Mouse (Mus musculus): ENCODE results near the gene Brpf1. TPM values are rescaled to one million over a fixed set of nuclear protein-coding genes. Genes with fewer than 3 reads are reported as not detected.

Gene Brpf1
- polyA plus RNA-seq, 1 experiment from 2014 or later: 26.4 TPM

DNA sequence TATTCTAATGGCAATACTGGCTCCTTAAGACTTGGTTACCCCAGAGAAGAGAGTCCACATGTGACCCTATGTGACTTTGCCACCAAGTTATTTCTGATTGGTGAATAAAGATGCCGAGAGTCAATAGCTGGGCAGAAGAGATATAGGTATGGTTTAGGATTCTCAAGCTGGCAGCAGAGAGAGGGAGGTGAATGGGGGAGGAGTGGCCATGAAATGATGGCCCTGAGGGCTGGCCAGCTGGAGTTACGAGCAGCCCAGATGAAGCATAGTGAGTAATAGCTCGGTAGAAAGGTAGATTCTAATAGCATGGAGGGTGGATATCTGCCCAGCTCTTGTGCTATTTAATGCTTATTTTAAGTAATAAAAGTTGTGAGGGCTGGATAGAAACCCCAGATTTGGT is 45.9 kb downstream of the Brpf1 start:
- no peaks in the 10 kb centered on the region for H3K9me3 ChIP-seq (ENCODE audit: low read depth, low read length)
- H3K4me2 ChIP-seq: no peak overlapping the region
- DNase-seq (no peak), ATAC-seq (ENCODE audit: insufficient read depth) (no peak)
- no peaks in the 10 kb centered on the region for H3K36me3 ChIP-seq (ENCODE audit: insufficient read depth)
- no peaks in the 10 kb centered on the region for H3K27me3 ChIP-seq (ENCODE audit: insufficient read depth, low read length)
- 77% methylated on average over 3 of the region's 3 CpGs for WGBS
- H3K4me3 ChIP-seq (ENCODE audit: low read depth, low read length): no peak overlapping the region
- no peak overlapping the region for H3K27ac ChIP-seq (ENCODE audit: low read depth)
- TF ChIP-seq CTCF (IDR thresholded peaks at IDR 0.05; ENCODE audit: low read depth): no peak
- no peaks in the 10 kb centered on the region for H3K4me1 ChIP-seq (ENCODE audit: insufficient read depth)
- no peak overlapping the region for H3K9ac ChIP-seq

DNA sequence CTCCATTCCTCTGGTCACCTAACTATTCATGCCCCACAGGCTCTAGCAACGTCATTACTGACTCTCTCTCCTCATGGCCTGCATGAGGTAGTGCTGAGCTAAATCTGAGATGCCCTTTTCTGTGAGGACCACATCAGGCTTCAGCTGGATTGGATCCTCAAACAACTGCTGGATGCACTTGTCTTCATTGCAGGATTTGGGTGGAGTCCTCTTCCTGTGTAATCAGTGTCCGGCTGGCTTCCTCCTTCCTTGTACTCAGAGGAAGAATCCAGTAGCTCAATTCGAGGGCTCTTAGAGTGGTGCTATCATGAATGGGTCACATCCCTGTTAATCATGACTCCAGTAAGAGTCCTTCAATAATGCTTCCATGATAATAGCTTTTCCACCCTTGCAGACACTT is 46.8 kb downstream of the Brpf1 start:
- no peaks in the 10 kb centered on the region for H3K27me3 ChIP-seq (ENCODE audit: insufficient read depth, low read length)
- no peaks in the 10 kb centered on the region for H3K9me3 ChIP-seq (ENCODE audit: low read depth, low read length)
- no peak for ATAC-seq (ENCODE audit: insufficient read depth)
- H3K4me1 ChIP-seq (ENCODE audit: insufficient read depth): no peaks in the 10 kb centered on the region
- no peak overlapping the region for H3K9ac ChIP-seq
- no peak for DNase-seq
- H3K4me2 ChIP-seq: no peak overlapping the region
- H3K27ac ChIP-seq (ENCODE audit: low read depth): no peak overlapping the region
- no peaks in the 10 kb centered on the region for H3K36me3 ChIP-seq (ENCODE audit: insufficient read depth)
- H3K4me3 ChIP-seq (ENCODE audit: low read depth, low read length): no peak overlapping the region
- 61% methylated on average over 3 of the region's 3 CpGs for WGBS
- TF ChIP-seq CTCF (IDR thresholded peaks at IDR 0.05; ENCODE audit: low read depth): no peak

DNA sequence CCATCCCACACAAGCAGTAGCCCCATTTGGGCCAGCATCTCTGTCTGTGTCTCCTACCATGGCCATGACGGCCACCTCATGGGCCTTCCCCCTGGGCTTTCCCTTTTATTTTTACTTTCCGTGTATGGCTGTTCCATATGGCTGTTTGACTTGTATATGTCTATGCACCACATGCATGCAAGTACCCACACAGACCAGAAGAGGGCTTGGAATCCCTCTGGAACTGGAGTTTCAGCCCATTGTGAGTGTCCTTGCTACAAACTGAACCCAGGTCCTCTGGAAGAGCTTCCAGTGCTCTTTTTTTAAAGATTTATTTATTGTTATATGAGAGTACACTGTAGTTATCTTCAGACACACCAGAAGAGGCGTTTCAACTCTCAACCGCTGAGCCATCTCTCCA is 54.5 kb downstream of the Brpf1 start:
- no peak overlapping the region for H3K4me3 ChIP-seq (ENCODE audit: low read depth, low read length)
- ATAC-seq (ENCODE audit: insufficient read depth) (no peak), DNase-seq (no peak)
- 66% methylated on average over 4 of the region's 4 CpGs for WGBS
- no peak overlapping the region for H3K27ac ChIP-seq (ENCODE audit: low read depth)
- H3K4me2 ChIP-seq: no peak overlapping the region
- TF ChIP-seq CTCF (IDR thresholded peaks at IDR 0.05; ENCODE audit: low read depth): peak; percentile 7; the same call in 1 of the 2 replicates
- no peak overlapping the region for H3K9ac ChIP-seq
- no peaks in the 10 kb centered on the region for H3K4me1 ChIP-seq (ENCODE audit: insufficient read depth)
- no peaks in the 10 kb centered on the region for H3K9me3 ChIP-seq (ENCODE audit: low read depth, low read length)
- no peaks in the 10 kb centered on the region for H3K27me3 ChIP-seq (ENCODE audit: insufficient read depth, low read length)
- peaks cover 2% of the 10 kb centered on the region; the same call in 1 of the 2 replicates for H3K36me3 ChIP-seq (ENCODE audit: insufficient read depth)

DNA sequence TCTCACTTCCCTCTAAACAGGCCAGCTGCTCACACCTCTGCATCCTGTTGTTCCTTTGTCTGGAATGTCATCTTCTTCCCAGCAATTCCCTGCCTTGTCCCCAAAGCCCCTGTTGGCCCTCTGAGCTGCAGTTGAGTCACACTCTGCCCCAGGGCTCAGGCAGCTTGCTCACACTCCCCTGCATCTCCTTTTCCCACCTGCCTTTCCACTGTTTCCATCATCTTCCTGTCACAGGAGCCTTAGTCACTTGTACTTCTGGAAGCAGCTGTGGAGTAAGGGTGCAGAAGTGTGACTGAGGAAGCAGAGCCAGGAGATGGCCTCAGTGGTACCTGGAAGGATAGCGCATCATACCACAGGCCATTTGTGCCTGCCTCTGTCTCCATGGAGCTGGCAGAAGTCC is 55.3 kb downstream of the Brpf1 start:
- WGBS: 96% methylated on average over 1 of the region's 1 CpGs

DNA sequence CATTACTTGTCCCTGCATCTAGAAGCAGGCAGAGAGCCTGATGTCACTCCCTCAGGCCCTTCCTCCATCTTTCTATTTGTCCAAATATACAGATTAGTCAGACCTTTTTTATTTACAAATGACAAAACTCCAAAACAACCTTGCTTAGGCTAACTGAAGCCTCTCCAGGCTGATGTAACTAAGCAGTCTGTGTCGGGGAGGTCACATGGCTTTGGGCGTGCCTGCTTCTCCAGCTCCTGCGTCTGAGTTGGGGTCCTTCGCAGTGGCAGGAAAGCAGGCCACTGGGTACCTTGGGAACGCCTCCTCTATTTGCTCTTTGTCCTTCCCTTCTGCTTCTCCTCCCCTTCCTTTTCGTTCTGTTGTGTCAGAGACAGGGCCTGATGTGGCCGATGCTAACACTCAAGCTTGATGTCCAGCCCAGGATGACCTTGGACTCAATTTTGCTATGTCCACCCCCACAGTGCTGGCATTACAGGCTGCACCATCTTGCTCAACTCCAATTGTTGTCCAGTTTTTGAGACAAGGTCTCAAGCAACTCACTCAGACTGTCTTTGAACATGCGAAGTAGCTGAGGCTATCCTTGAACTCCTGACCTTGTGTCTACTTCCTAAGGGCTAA is 57.7 kb downstream of the Brpf1 start:
- 65% methylated on average over 8 of the region's 8 CpGs for WGBS
- no peak overlapping the region for H3K4me2 ChIP-seq
- peaks cover 27% of the 10 kb centered on the region for H3K36me3 ChIP-seq (ENCODE audit: insufficient read depth)
- H3K9ac ChIP-seq: no peak overlapping the region
- no peak for DNase-seq
- no peak for TF ChIP-seq CTCF (IDR thresholded peaks at IDR 0.05; ENCODE audit: low read depth)
- no peak for ATAC-seq (ENCODE audit: insufficient read depth)
- H3K27me3 ChIP-seq (ENCODE audit: insufficient read depth, low read length): no peaks in the 10 kb centered on the region
- no peak overlapping the region for H3K4me3 ChIP-seq (ENCODE audit: low read depth, low read length)
- H3K4me1 ChIP-seq (ENCODE audit: insufficient read depth): no peaks in the 10 kb centered on the region
- no peak overlapping the region for H3K27ac ChIP-seq (ENCODE audit: low read depth)
- no peaks in the 10 kb centered on the region for H3K9me3 ChIP-seq (ENCODE audit: low read depth, low read length)

More for the DNA sequence above, 55.3 kb downstream of the Brpf1 start:
- H3K27me3 ChIP-seq (ENCODE audit: insufficient read depth, low read length): no peaks in the 10 kb centered on the region
- DNase-seq (no peak), ATAC-seq (ENCODE audit: insufficient read depth) (no peak)
- H3K36me3 ChIP-seq (ENCODE audit: insufficient read depth): peaks cover 9% of the 10 kb centered on the region; the same call in 1 of the 2 replicates
- no peak for TF ChIP-seq CTCF (IDR thresholded peaks at IDR 0.05; ENCODE audit: low read depth)
- no peak overlapping the region for H3K4me2 ChIP-seq
- no peaks in the 10 kb centered on the region for H3K4me1 ChIP-seq (ENCODE audit: insufficient read depth)
- no peak overlapping the region for H3K4me3 ChIP-seq (ENCODE audit: low read depth, low read length)
- H3K27ac ChIP-seq (ENCODE audit: low read depth): no peak overlapping the region
- no peak overlapping the region for H3K9ac ChIP-seq
- no peaks in the 10 kb centered on the region for H3K9me3 ChIP-seq (ENCODE audit: low read depth, low read length)

DNA sequence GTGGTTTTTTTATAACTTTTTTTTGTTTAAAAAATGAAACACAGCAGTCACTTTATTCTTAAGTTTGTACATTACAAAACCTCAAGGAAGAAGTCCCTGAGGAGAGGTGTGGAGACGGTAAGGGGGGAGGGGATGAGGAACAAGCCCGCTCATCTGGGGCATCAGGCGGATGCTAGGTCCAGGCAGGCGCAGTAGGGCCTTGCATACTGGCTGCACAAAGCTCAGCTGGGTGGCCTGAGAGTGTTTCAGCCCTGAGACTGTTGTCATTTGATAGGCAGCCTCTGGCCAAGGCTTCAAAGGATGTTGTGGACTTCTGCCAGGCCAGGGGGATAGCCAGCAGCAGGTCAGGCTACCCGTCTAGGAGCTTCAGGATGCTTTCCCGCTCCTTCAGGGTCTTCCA is 59.7 kb downstream of the Brpf1 start:
- 88% methylated on average over 6 of the region's 6 CpGs for WGBS
- Histone ChIP-seq H3K27ac (ENCODE audit: low read depth) (no peak overlapping the region), H3K4me2 (no peak overlapping the region), H3K27me3 (ENCODE audit: insufficient read depth, low read length) (no peaks in the 10 kb centered on the region), H3K9ac (no peak overlapping the region), H3K9me3 (ENCODE audit: low read depth, low read length) (no peaks in the 10 kb centered on the region), H3K4me1 (ENCODE audit: insufficient read depth) (no peaks in the 10 kb centered on the region), H3K4me3 (ENCODE audit: low read depth, low read length) (no peak overlapping the region), H3K36me3 (ENCODE audit: insufficient read depth) (peaks cover 47% of the 10 kb centered on the region)
- DNase-seq (no peak), ATAC-seq (ENCODE audit: insufficient read depth) (no peak)
- TF ChIP-seq CTCF (IDR thresholded peaks at IDR 0.05; ENCODE audit: low read depth): no peak

DNA sequence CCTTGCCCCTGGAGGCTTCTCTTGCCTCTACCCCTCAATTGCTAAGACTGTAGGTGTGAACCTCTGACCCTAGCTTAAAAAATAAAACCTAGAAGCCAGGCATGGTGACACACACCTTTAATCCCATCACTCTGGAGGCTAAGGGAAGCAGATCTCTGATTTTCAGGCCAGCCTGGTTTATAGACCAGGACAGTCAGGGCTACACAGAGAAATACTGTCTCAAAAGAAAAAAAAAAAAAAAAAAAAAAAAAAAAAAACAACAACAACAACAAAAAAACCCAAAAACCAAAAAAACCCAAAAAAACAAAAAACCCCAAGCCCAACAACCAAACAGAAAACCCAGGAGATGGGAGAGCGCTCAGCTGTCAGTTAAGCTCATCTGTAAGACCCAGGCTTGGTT is 60.6 kb downstream of the Brpf1 start:
- H3K27ac ChIP-seq (ENCODE audit: low read depth): no peak overlapping the region
- no peak overlapping the region for H3K4me3 ChIP-seq (ENCODE audit: low read depth, low read length)
- TF ChIP-seq CTCF (IDR thresholded peaks at IDR 0.05; ENCODE audit: low read depth): no peak
- H3K9me3 ChIP-seq (ENCODE audit: low read depth, low read length): no peaks in the 10 kb centered on the region
- WGBS: 92% methylated on average over 1 of the region's 1 CpGs
- H3K4me2 ChIP-seq: no peak overlapping the region
- H3K9ac ChIP-seq: no peak overlapping the region
- no peak for DNase-seq
- peaks cover 57% of the 10 kb centered on the region for H3K36me3 ChIP-seq (ENCODE audit: insufficient read depth)
- H3K4me1 ChIP-seq (ENCODE audit: insufficient read depth): no peaks in the 10 kb centered on the region
- no peak for ATAC-seq (ENCODE audit: insufficient read depth)
- no peaks in the 10 kb centered on the region for H3K27me3 ChIP-seq (ENCODE audit: insufficient read depth, low read length)
